Mouse (Mus musculus): Measurements from ENCODE around the gene Tcf23. TPM values are rescaled to one million over a fixed set of nuclear protein-coding genes. Genes with fewer than 3 reads are reported as not detected.
A peak's percentile ranks its signal among the peaks of the same experiment; 100 is the strongest.

Tcf23 gene
- total and polyA plus RNA-seq, 2 experiments from 2014 or later = 0.15 TPM; not detected in 1

DNA sequence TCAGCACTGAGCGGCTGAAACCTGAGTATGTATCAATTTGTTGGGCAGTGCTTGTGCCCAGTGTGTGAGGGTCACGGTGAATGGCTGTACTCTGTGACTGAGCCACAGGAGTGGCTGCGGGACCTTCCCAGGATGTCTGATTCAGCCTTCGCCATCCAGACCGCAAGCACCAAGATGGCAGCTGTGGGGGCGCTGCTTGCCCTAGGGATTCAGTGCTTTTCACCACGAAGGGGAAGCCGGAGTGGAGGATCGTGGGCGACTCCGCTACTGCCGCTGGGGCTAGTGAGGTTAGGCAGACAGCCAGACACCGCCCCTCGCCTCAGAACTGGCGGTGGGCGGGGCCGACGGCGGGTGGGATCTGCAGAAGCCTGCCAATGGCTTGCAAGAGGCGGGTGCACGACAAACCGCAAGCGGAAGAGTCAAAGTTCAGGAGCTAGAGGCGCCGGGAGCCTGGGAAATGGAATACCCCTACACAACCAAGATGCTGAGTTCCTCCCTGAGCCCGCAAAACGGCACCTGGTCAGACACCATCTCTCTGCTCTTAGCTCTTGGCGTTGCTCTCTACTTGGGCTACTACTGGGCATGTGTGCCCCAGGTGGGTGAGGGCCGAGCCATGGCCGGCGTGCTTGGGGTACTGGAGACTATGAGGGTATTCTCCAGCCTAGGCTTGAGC is 18.7 kb upstream of the Tcf23 start:
- H3K4me2 ChIP-seq (ENCODE audit: low read depth, low read length) = peak overlapping the region; percentile 96
- peak overlapping the region; percentile 69 for H3K9ac ChIP-seq (replicated peaks; ENCODE audit: low read depth, low read length)
- ATAC-seq (ENCODE audit: insufficient read depth, low read depth) (peak; percentile 88), DNase-seq (ENCODE audit: low spot score) (peak; percentile 93)
- H3K27ac ChIP-seq (ENCODE audit: low read depth) = peak overlapping the region; percentile 72
- TF ChIP-seq EP300 (IDR thresholded peaks at IDR 0.05; ENCODE audit: low read depth) (no peak), CTCF (IDR thresholded peaks at IDR 0.05; ENCODE audit: low read depth) (no peak)
- H3K4me1 ChIP-seq (ENCODE audit: control insufficient read depth, insufficient read depth) = peaks cover 10% of the 10 kb centered on the region
- WGBS = under 1% methylated on average over 31 of the region's 31 CpGs
- H3K36me3 ChIP-seq (replicated peaks; ENCODE audit: control insufficient read depth, insufficient read depth, low read length) = peaks cover 28% of the 10 kb centered on the region
- no peaks in the 10 kb centered on the region for H3K27me3 ChIP-seq (ENCODE audit: control insufficient read depth, insufficient read depth, low read length)
- H3K4me3 ChIP-seq (ENCODE audit: low read depth, low read length) = peak overlapping the region; percentile 75
- no peaks in the 10 kb centered on the region for H3K9me3 ChIP-seq (replicated peaks; ENCODE audit: control insufficient read depth, low read length)

DNA sequence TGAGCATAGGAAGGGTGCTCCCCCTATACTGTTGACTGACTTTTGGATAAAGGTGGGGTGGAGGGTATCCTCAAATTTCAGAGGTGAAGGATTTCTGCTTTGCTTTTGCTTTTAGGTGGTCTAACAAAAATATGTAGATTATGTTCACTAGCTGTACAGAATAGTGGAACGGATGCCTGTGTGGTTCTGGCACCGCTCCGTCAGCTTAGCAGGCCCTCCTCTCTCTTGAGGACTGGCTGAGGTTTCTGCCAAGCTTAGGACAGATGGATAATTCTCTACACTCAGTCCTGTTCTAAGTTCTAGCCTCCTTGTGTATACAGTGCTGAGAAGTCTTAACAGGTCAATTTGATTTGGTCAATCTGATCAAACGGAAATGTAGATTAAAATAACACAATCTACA is 18.0 kb upstream of the Tcf23 start:
- no peaks in the 10 kb centered on the region for H3K9me3 ChIP-seq (replicated peaks; ENCODE audit: control insufficient read depth, low read length)
- H3K4me3 ChIP-seq (ENCODE audit: low read depth, low read length) = peak overlapping the region; percentile 75
- WGBS = 52% methylated on average over 4 of the region's 4 CpGs
- ATAC-seq (ENCODE audit: insufficient read depth, low read depth) = no peak
- peak overlapping the region; percentile 69 for H3K9ac ChIP-seq (replicated peaks; ENCODE audit: low read depth, low read length)
- peak overlapping the region; percentile 96 for H3K4me2 ChIP-seq (ENCODE audit: low read depth, low read length)
- H3K27me3 ChIP-seq (ENCODE audit: control insufficient read depth, insufficient read depth, low read length) = no peaks in the 10 kb centered on the region
- no peak for DNase-seq (ENCODE audit: low spot score)
- peak overlapping the region; percentile 72 for H3K27ac ChIP-seq (ENCODE audit: low read depth)
- H3K4me1 ChIP-seq (ENCODE audit: control insufficient read depth, insufficient read depth) = peaks cover 10% of the 10 kb centered on the region
- H3K36me3 ChIP-seq (replicated peaks; ENCODE audit: control insufficient read depth, insufficient read depth, low read length) = peaks cover 35% of the 10 kb centered on the region
- TF ChIP-seq EP300 (IDR thresholded peaks at IDR 0.05; ENCODE audit: low read depth) (no peak), CTCF (IDR thresholded peaks at IDR 0.05; ENCODE audit: low read depth) (no peak)

DNA sequence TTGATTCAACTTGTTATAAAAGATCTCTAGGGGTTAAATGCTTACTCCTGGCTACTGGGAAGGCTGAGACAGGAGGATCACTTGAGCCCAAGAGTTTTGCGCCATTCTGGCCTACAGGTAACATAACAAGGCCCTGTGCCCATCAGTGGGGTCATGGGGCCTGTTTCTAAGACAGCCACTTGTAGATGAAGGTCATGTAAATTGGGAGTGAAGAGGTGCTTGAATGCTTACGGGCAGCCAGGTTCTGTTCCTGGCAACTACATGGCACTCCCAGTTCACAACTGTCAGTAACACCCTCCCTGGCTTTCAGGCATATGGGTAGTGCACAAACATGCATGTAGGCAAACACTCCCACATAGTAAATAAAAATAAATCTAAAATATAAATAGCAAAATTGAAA is 17.5 kb upstream of the Tcf23 start:
- WGBS = 64% methylated on average over 2 of the region's 2 CpGs
- Histone ChIP-seq H3K27ac (ENCODE audit: low read depth) (no peak overlapping the region), H3K27me3 (ENCODE audit: control insufficient read depth, insufficient read depth, low read length) (no peaks in the 10 kb centered on the region), H3K9ac (replicated peaks; ENCODE audit: low read depth, low read length) (no peak overlapping the region), H3K9me3 (replicated peaks; ENCODE audit: control insufficient read depth, low read length) (no peaks in the 10 kb centered on the region), H3K4me3 (ENCODE audit: low read depth, low read length) (no peak overlapping the region), H3K36me3 (replicated peaks; ENCODE audit: control insufficient read depth, insufficient read depth, low read length) (peaks cover 39% of the 10 kb centered on the region), H3K4me2 (ENCODE audit: low read depth, low read length) (no peak overlapping the region), H3K4me1 (ENCODE audit: control insufficient read depth, insufficient read depth) (peaks cover 10% of the 10 kb centered on the region)
- DNase-seq (ENCODE audit: low spot score) (no peak), ATAC-seq (ENCODE audit: insufficient read depth, low read depth) (no peak)
- TF ChIP-seq CTCF (IDR thresholded peaks at IDR 0.05; ENCODE audit: low read depth) (no peak), EP300 (IDR thresholded peaks at IDR 0.05; ENCODE audit: low read depth) (no peak)

DNA sequence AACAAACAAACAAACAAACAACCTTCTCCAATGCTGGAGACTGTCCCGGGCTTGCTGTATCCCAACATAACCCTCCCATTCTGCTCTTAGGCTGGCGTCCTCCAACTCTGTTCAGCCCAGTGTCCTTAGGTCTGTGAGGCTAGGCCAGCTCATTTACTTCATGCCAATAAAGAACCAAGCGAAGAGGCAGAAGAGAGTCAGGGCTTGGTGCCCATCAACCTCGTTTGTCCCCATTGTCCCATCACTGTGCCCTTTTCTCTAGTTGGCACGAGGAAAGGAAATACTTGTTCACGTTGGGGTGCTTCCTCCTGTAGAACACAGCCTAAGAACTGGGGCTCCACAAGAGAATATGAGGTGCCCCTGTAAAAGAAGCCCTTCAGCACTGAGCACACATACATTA is 16.8 kb upstream of the Tcf23 start:
- ATAC-seq (ENCODE audit: insufficient read depth, low read depth) (no peak), DNase-seq (ENCODE audit: low spot score) (no peak)

DNA sequence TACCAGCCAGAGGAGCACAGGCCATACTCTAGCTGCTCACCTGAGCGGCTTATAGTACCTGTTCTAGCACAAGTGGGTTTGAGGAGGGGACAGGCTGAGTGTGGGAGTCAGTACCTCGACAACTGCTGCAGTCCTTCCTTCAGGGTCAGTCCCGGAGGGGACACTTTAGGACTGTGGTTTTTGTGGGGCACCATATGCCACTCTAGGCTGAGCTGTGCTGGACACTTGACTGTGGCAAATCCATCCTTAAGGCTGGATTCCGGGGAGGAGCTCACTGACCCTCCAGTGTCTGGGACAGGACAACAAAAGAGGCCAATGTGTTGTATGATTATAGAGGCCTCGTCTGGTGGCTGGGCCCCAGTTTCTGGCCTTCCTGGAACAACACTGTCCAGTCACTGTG is 15.9 kb upstream of the Tcf23 start:
- ATAC-seq (ENCODE audit: insufficient read depth, low read depth) (no peak), DNase-seq (ENCODE audit: low spot score) (no peak)
- H3K36me3 ChIP-seq (replicated peaks; ENCODE audit: control insufficient read depth, insufficient read depth, low read length) = peaks cover 44% of the 10 kb centered on the region
- no peak overlapping the region for H3K4me3 ChIP-seq (ENCODE audit: low read depth, low read length)
- H3K9ac ChIP-seq (replicated peaks; ENCODE audit: low read depth, low read length) = no peak overlapping the region
- no peaks in the 10 kb centered on the region for H3K27me3 ChIP-seq (ENCODE audit: control insufficient read depth, insufficient read depth, low read length)
- no peak overlapping the region for H3K27ac ChIP-seq (ENCODE audit: low read depth)
- no peak for TF ChIP-seq EP300 (IDR thresholded peaks at IDR 0.05; ENCODE audit: low read depth)
- TF ChIP-seq CTCF (IDR thresholded peaks at IDR 0.05; ENCODE audit: low read depth) = no peak
- H3K4me1 ChIP-seq (ENCODE audit: control insufficient read depth, insufficient read depth) = peaks cover 11% of the 10 kb centered on the region
- no peak overlapping the region for H3K4me2 ChIP-seq (ENCODE audit: low read depth, low read length)
- H3K9me3 ChIP-seq (replicated peaks; ENCODE audit: control insufficient read depth, low read length) = no peaks in the 10 kb centered on the region
- 73% methylated on average over 5 of the region's 5 CpGs for WGBS

More for the DNA sequence above, 16.8 kb upstream of the Tcf23 start:
- no peak overlapping the region for H3K4me3 ChIP-seq (ENCODE audit: low read depth, low read length)
- peaks cover 10% of the 10 kb centered on the region for H3K4me1 ChIP-seq (ENCODE audit: control insufficient read depth, insufficient read depth)
- WGBS = 75% methylated on average over 6 of the region's 6 CpGs
- H3K9ac ChIP-seq (replicated peaks; ENCODE audit: low read depth, low read length) = no peak overlapping the region
- TF ChIP-seq CTCF (IDR thresholded peaks at IDR 0.05; ENCODE audit: low read depth) (no peak), EP300 (IDR thresholded peaks at IDR 0.05; ENCODE audit: low read depth) (no peak)
- peaks cover 42% of the 10 kb centered on the region for H3K36me3 ChIP-seq (replicated peaks; ENCODE audit: control insufficient read depth, insufficient read depth, low read length)
- no peaks in the 10 kb centered on the region for H3K9me3 ChIP-seq (replicated peaks; ENCODE audit: control insufficient read depth, low read length)
- H3K4me2 ChIP-seq (ENCODE audit: low read depth, low read length) = no peak overlapping the region
- H3K27me3 ChIP-seq (ENCODE audit: control insufficient read depth, insufficient read depth, low read length) = no peaks in the 10 kb centered on the region
- H3K27ac ChIP-seq (ENCODE audit: low read depth) = no peak overlapping the region

DNA sequence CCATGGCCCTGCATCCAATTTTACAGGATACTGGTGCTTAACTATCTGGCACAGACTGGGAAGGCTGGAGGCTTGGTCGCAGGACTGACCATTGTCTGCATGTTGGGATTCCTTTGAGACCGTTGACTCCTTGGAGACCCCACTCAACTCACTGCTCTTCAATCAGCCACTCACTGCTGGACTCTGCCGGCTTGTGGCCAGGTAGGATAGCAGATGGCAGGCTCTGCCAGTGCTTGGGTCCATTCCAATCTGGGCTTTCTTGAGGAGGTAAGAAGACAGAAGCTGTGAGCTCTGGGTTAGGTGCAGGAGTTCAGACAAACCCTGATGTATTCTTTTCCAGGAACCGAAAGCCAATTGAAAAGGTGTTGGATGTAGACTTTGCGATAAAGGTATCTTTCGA is 14.4 kb upstream of the Tcf23 start:
- no peak overlapping the region for H3K4me3 ChIP-seq (ENCODE audit: low read depth, low read length)
- WGBS = 92% methylated on average over 6 of the region's 6 CpGs

More for the DNA sequence above, 14.4 kb upstream of the Tcf23 start:
- Histone ChIP-seq H3K27ac (ENCODE audit: low read depth) (no peak overlapping the region), H3K9ac (replicated peaks; ENCODE audit: low read depth, low read length) (no peak overlapping the region), H3K9me3 (replicated peaks; ENCODE audit: control insufficient read depth, low read length) (no peaks in the 10 kb centered on the region), H3K36me3 (replicated peaks; ENCODE audit: control insufficient read depth, insufficient read depth, low read length) (peaks cover 52% of the 10 kb centered on the region), H3K27me3 (ENCODE audit: control insufficient read depth, insufficient read depth, low read length) (no peaks in the 10 kb centered on the region), H3K4me1 (ENCODE audit: control insufficient read depth, insufficient read depth) (peaks cover 22% of the 10 kb centered on the region), H3K4me2 (ENCODE audit: low read depth, low read length) (no peak overlapping the region)
- no peak for TF ChIP-seq EP300 (IDR thresholded peaks at IDR 0.05; ENCODE audit: low read depth)
- TF ChIP-seq CTCF (IDR thresholded peaks at IDR 0.05; ENCODE audit: low read depth) = no peak
- DNase-seq (ENCODE audit: low spot score) (no peak), ATAC-seq (ENCODE audit: insufficient read depth, low read depth) (no peak)
